Mouse (Mus musculus): ENCODE data around the gene Homer2. TPM values are rescaled to one million over a fixed set of nuclear protein-coding genes. Genes with fewer than 3 reads are reported as not detected.

Homer2 gene
- polyA plus RNA-seq, 1 experiment: 17.1 TPM

GRCm38 (mm10) chr7:81695763-81696533 lies 11.4 kb downstream of the Homer2 start:
- TF ChIP-seq CTCF (IDR thresholded peaks at IDR 0.05; ENCODE audit: borderline replicate concordance, extremely low read depth, insufficient read depth, insufficient read length) (no peak), POLR2A (IDR thresholded peaks at IDR 0.05; ENCODE audit: borderline replicate concordance, extremely low read depth, insufficient read depth, insufficient read length, poor library complexity, severe bottlenecking) (no peak)
- no peak for DNase-seq (ENCODE audit: low read depth)

- DNase-seq (ENCODE audit: low read depth): no peak
These were observed 16.3 kb downstream of the Homer2 start for GRCm38 (mm10) chr7:81691067-81691466.

GRCm38 (mm10) chr7:81689116-81689681 lies 18.1 kb downstream of the Homer2 start:
- TF ChIP-seq POLR2A (IDR thresholded peaks at IDR 0.05; ENCODE audit: borderline replicate concordance, extremely low read depth, insufficient read depth, insufficient read length, poor library complexity, severe bottlenecking) (no peak), CTCF (IDR thresholded peaks at IDR 0.05; ENCODE audit: borderline replicate concordance, extremely low read depth, insufficient read depth, insufficient read length) (no peak)
- DNase-seq (ENCODE audit: low read depth): peak; percentile 44

More at GRCm38 (mm10) chr7:81691067-81691466, 16.3 kb downstream of the Homer2 start:
- TF ChIP-seq CTCF (IDR thresholded peaks at IDR 0.05; ENCODE audit: borderline replicate concordance, extremely low read depth, insufficient read depth, insufficient read length) (no peak), POLR2A (IDR thresholded peaks at IDR 0.05; ENCODE audit: borderline replicate concordance, extremely low read depth, insufficient read depth, insufficient read length, poor library complexity, severe bottlenecking) (no peak)

- TF ChIP-seq POLR2A (IDR thresholded peaks at IDR 0.05; ENCODE audit: borderline replicate concordance, extremely low read depth, insufficient read depth, insufficient read length, poor library complexity, severe bottlenecking) (no peak), CTCF (IDR thresholded peaks at IDR 0.05; ENCODE audit: borderline replicate concordance, extremely low read depth, insufficient read depth, insufficient read length) (no peak)
- no peak for DNase-seq (ENCODE audit: low read depth)
These were observed 18.9 kb downstream of the Homer2 start for GRCm38 (mm10) chr7:81688378-81688777.

GRCm38 (mm10) chr7:81687684-81688316 lies 19.5 kb downstream of the Homer2 start:
- no peak for DNase-seq (ENCODE audit: low read depth)
- TF ChIP-seq CTCF (IDR thresholded peaks at IDR 0.05; ENCODE audit: borderline replicate concordance, extremely low read depth, insufficient read depth, insufficient read length) (no peak), POLR2A (IDR thresholded peaks at IDR 0.05; ENCODE audit: borderline replicate concordance, extremely low read depth, insufficient read depth, insufficient read length, poor library complexity, severe bottlenecking) (no peak)

GRCm38 (mm10) chr7:81685375-81685774 lies 22.0 kb downstream of the Homer2 start:
- no peak for TF ChIP-seq CTCF (IDR thresholded peaks at IDR 0.05; ENCODE audit: borderline replicate concordance, extremely low read depth, insufficient read depth, insufficient read length)
- no peak for TF ChIP-seq POLR2A (IDR thresholded peaks at IDR 0.05; ENCODE audit: borderline replicate concordance, extremely low read depth, insufficient read depth, insufficient read length, poor library complexity, severe bottlenecking)
- peak; percentile 47 for DNase-seq (ENCODE audit: low read depth)

- DNase-seq (ENCODE audit: low read depth): no peak
These were observed 23.4 kb downstream of the Homer2 start for GRCm38 (mm10) chr7:81683779-81684422.

GRCm38 (mm10) chr7:81681386-81681785 lies 25.9 kb downstream of the Homer2 start:
- TF ChIP-seq CTCF (IDR thresholded peaks at IDR 0.05; ENCODE audit: borderline replicate concordance, extremely low read depth, insufficient read depth, insufficient read length): no peak
- no peak for TF ChIP-seq POLR2A (IDR thresholded peaks at IDR 0.05; ENCODE audit: borderline replicate concordance, extremely low read depth, insufficient read depth, insufficient read length, poor library complexity, severe bottlenecking)

More at GRCm38 (mm10) chr7:81683779-81684422, 23.4 kb downstream of the Homer2 start:
- no peak for TF ChIP-seq CTCF (IDR thresholded peaks at IDR 0.05; ENCODE audit: borderline replicate concordance, extremely low read depth, insufficient read depth, insufficient read length)
- TF ChIP-seq POLR2A (IDR thresholded peaks at IDR 0.05; ENCODE audit: borderline replicate concordance, extremely low read depth, insufficient read depth, insufficient read length, poor library complexity, severe bottlenecking): no peak

GRCm38 (mm10) chr7:81673359-81674013 lies 33.8 kb downstream of the Homer2 start:
- no peak for TF ChIP-seq CTCF (IDR thresholded peaks at IDR 0.05; ENCODE audit: borderline replicate concordance, extremely low read depth, insufficient read depth, insufficient read length)
- TF ChIP-seq POLR2A (IDR thresholded peaks at IDR 0.05; ENCODE audit: borderline replicate concordance, extremely low read depth, insufficient read depth, insufficient read length, poor library complexity, severe bottlenecking): no peak
- peak; percentile 78 for DNase-seq (ENCODE audit: low read depth)

More at GRCm38 (mm10) chr7:81681386-81681785, 25.9 kb downstream of the Homer2 start:
- DNase-seq (ENCODE audit: low read depth): peak; percentile 62

GRCm38 (mm10) chr7:81672735-81673291 lies 34.5 kb downstream of the Homer2 start:
- TF ChIP-seq CTCF (IDR thresholded peaks at IDR 0.05; ENCODE audit: borderline replicate concordance, extremely low read depth, insufficient read depth, insufficient read length): no peak
- TF ChIP-seq POLR2A (IDR thresholded peaks at IDR 0.05; ENCODE audit: borderline replicate concordance, extremely low read depth, insufficient read depth, insufficient read length, poor library complexity, severe bottlenecking): no peak
- peak; percentile 71 for DNase-seq (ENCODE audit: low read depth)
